Mouse (Mus musculus): Measurements from ENCODE around the gene Tmem72.

Gene Tmem72

DNA sequence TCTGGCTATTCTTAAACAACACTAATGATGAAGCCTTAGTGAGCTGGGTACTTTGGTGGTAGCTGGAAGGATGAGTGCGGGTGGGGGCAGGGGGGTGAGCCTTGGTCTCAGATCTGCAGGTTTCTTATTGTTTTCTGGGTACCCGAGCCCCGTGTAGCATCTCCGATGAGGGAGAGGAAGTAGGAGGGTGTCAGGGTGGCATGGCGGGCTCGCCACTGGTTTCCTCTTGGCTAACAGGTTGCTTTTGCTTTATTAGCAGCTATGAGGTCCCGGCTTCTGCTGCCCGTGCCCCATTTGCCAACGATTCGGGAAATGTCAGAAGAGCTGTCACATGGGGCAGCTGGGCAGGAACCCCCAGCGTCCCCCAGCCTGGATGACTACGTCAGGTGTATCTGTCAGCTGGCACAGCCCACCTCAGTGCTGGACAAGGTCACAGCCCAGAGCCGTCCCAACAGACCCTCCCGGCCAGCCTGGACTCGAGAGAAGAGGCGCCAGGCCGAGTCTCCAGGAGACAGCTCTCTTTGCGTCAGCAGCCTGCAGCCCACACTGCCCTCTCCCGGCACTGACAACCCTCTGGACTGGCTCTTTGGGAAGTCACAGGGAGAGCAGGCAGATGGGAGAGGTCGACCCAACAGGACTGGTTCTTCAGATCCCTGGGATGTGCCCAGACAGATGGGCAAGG, 65.1 kb downstream of the Tmem72 start:
- no peak for DNase-seq (ENCODE audit: low read depth, low spot score)

DNA sequence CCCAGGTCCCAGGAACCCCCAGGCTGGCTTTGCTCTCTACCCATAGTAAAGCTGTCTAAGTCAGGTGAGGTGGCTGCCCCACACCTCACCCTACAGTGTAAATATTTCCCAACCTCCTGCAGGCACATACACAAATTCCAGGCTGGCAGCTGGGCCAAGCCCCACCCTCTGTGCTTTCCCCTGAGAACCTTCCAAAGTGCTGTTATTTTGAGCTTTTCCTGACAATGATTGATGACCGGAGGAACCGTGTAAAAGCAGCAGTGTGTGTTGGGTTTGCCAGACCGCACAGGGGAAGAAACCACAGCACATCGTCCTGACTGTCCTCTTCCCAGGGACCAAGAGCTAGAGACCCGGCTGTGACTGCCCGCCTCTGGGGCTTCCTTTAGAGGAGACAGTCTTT, 66.3 kb downstream of the Tmem72 start, which contains the start of gene Depp1:
Depp1 (plus strand) TSS at position 204 of the 400 bp plus-strand sequence.
- DNase-seq (ENCODE audit: low read depth, low spot score): no peak

DNA sequence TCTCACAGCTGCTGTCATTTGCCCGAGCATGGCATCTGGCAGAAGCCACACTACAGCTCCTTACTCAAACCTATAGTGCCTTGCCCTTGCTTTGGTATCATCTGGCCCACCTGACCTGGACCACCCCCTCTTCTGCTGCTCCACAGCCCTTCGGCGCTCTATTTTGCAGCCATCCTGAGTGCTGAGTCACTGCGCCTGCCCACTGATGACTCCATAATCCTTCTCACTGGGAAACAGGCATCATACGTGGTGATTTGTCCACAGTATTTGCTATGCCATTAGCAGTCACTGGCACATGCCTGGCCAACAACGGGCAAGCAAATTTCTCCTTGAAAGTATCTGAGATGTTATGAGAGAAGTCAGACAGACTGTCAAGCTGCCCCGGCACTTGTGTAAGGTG, 66.9 kb downstream of the Tmem72 start:
- DNase-seq (ENCODE audit: low read depth, low spot score): no peak

DNA sequence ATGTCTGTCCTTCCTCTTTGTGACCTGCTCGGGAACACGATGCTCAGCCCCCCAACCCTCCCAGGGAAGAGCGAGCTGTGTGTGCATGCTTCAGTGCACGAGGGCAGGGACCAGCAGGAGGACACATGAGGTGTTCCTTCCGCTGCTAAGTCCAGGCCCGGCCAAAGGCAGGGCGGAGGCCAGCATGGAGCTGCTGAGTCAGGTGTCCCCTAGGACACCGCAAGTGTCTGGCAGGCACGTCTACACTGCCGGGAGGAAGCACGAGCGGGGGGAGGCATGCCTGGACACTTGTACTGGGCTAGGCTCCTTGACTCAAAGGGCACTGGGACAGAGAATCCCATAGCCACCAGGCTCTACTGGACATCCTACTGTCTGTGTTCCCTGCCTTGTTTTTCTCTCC, 69.0 kb downstream of the Tmem72 start:
- DNase-seq (ENCODE audit: low read depth, low spot score): no peak

DNA sequence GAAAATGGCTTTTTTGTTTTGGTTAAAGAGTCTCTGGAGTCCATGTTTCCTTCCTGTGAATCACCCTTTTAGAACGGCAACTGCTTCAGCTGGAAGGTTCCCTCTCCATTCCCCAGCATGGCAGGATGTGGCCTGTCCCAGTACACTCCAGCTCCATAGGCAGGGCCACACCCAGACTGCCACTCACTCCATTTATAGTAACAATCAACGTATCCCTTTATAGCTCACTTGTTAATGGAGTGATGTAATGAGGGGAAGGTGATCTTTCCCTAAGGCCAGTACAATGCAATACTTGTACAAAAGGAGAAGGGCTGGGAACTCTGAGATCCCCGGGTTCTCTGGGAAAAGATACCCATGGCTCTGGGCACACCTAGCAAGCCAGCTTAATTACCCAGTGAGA, 72.4 kb downstream of the Tmem72 start:
- DNase-seq (ENCODE audit: low read depth, low spot score): no peak

DNA sequence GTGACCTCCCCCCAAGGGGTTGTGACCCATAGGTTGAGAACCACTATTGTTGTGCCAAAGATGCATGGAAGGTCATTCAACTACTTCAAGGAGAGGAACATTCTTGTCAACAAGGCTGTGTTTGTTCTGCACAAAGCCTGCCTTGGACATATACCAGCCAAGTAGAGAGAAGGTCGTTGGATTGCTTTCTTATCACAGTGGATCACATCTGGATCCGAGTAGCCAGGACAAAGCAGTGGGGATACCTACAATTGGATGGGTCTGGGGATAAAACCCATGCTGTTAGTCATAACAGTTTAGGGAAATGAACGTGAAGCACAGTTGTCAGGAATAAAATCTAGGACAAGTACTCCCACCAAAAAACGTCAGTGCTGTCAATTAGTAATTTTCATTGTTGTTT, 72.8 kb downstream of the Tmem72 start:
- DNase-seq (ENCODE audit: low read depth, low spot score): no peak

DNA sequence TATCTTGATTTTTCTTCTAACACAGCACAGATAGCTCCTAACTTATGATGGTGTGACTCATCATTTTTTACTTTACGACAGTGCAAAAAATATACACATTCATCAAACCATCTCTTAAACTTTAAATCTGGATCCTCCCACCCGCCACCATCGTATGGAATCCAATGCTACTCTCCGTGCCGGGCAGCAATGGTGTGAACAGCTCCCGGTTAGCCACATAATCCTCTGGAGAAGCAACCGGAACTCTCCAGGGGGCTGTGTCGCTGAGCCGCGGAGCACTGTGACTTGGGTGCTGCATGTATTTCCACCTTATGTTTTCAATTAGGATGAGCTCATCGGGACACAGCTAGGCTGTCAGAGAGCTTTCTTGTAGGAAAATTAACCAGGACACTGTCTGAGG, 73.8 kb downstream of the Tmem72 start:
- no peak for DNase-seq (ENCODE audit: low read depth, low spot score)

DNA sequence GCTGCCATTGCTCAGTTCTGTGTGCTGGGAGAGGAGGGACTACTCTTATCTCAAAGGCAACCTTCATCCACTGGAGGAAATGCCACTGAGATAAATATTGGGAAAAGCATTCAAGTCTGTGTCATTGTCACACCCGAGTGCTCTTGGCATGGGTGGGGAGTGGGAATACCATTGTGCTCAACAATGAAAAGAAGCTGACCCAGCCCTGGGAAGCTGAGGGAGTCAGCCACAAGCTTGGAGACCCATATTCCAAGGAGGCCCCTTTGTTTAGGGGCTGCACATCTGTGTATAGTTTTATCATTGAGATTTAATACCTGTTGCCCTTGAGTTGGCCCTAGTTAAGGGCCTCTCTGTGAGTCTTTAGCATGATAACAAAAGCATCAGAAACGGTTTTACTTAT, 77.0 kb downstream of the Tmem72 start:
- DNase-seq (ENCODE audit: low read depth, low spot score): peak; percentile 72

DNA sequence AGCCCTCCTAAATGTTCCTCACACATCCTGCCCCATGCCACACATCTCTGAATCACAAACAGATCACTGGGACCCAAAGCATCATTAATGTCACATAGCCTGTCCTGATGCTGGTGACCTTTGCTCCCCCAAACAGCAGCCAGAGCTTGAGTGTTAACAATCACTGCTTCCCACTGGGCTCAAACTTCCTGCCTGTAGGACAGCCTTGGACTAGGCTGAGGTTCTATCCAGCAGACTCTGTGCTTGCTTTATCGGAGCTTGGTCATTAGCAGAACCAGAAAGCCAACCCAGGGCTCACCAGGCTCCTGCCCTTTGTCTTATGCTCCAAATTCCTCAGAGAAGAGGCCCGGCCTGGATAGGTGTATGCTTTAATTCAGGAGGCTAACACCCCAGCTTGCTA, 77.8 kb downstream of the Tmem72 start:
- no peak for DNase-seq (ENCODE audit: low read depth, low spot score)

DNA sequence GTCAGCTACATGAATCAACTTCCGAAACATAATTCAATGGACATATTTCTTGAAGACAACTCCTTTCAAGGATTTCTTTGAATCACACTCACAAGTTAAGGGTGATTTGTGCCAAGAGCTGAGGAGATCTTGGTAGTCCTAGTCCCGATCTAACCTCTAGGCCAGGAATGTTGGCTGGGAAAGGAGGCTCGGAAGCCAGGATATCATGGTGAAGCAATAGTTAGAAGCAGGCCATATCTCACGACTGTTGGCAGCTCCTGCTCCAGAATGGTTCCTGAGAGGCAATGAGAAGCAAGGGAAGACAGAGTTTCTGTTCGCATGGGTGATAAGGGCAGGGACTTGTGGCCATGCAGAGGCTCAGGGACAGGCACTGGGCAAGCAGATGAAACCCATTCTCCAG, 79.2 kb downstream of the Tmem72 start:
- no peak for DNase-seq (ENCODE audit: low read depth, low spot score)

DNA sequence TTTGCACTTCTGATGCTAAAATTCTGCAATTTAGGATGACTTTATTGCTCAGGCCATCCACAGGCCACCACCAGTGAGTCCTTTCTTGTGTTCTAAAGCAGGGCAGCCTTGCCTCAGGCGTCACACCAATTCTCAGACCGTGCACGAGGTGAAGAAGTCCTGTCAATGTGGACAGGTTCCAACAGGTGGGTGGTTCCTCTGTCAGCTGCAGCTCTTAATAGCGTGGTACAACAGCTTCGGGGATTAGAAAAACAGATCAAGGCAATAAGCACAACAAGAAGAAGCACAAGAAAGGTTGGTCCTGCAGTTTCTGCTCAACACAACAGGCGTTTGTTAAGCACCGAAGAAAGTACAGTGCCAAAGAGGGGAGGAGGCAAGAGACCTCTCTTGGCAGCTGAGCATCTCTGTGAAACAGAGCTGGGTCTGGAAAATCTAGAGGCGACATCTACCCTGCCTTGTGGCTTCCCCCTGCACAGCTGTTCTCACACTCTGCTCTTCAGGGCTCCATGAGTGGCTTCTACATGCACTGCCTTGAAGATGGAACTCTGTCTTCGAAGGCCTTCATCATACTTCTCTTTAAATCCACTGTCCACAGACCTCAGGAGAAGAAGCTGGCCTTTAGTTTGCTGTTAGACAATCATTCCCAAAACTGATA, 80.0 kb downstream of the Tmem72 start:
- DNase-seq (ENCODE audit: low read depth, low spot score): no peak

DNA sequence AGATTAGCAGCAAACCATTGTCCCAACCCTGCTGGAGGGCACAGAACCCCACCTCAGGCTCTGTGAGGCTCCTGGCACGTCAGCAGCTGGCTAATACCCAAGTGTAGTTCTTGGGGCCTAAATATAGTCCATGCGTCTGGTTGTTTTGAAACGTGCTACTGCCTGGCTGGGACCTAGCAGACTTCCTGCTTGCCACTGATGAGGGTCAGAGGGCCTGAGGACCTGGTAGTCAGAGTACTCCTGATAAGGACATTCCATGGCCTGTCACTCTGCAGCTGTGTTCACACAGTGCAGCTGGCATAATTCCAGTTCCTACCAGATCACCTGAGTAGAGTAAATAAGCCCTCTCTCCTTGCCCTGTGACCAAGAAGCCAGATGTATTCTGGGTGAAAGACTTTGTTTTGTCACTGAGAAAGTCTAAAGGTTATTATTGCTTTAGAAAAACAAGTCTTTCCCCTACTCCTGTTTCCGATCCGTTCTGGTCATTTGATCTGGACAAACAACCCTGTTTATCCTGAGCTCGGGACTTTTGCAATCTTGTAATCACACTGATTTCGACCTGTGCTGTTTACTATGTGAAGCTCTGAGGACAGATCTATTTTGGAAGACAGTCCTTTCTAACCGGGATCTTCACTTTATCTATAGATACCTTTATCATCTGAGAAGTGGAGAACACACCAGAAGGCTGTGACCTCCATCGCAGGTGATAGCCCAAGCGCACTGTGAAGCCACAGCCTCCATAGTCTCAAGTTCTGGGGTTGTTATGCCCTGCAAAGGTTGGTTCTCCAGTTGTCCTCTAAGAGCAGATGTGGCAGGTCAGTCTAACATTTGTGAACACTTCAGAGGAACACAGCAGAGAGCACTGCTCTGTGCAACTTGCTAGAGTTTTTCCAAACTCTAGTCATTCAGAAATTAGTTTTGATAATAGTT, 81.2 kb downstream of the Tmem72 start:
- no peak for DNase-seq (ENCODE audit: low read depth, low spot score)

DNA sequence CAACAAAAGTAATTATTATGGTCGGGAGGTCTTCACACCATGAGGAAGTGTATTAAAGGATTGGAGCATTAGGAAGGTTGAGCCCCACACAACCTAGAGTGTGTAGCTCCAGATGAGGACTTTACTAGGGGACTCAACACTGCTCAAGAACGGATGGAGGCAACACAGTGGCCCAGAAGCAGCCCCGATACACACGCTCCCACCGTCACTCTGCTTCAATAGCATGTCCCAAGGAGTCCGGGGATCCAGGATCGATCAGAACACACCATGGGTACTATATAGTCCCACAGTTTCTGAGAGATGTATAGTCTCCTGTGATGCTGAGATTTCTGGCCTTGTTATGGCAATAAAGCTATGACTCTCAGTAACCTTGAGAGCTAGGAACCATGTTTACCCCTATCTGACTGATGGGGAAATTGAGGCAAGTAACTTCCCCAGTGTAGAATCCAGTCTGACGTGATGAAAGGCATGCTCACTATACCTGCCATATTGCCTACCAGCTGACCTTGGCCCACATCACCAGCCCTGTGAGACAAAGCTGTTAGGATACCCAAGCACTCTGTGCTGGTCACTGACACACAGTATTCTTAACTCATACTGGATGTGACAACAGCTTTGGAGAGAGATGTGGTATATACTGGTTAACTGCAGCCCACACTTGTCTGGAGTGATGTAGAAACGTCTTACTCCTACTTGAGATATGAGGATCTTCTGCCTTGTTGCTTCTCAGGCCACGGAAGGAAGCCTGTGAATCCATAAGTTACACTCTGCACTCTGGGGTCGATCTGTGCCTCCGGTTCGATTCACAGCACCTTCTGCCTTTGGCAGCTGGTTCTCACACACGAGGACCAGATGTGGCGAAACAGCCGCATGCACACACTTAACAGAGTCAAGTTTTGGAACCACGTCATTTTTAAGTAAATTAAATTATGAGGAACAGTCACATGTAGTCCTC, 82.7 kb downstream of the Tmem72 start:
- DNase-seq (ENCODE audit: low read depth, low spot score): no peak

DNA sequence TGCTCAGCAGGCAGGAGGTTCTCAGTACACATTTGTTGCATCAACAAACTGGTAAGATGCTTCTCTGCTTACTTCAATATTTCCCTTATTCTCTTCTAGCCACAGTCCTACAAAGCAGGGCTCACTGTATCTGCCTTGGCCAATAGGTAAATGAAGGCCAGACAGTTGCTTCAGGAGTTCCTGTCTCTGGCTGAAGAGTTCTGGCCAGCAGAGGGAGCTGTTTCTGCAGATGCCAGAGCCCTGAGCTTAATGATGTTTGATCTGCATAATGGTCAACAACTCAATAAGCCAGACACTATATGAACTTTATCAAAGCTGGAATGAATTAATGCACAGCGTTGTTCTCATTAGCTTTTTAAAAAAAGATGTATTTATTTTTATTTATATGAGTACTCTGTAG, 84.6 kb downstream of the Tmem72 start:
- DNase-seq (ENCODE audit: low read depth, low spot score): peak; percentile 78

DNA sequence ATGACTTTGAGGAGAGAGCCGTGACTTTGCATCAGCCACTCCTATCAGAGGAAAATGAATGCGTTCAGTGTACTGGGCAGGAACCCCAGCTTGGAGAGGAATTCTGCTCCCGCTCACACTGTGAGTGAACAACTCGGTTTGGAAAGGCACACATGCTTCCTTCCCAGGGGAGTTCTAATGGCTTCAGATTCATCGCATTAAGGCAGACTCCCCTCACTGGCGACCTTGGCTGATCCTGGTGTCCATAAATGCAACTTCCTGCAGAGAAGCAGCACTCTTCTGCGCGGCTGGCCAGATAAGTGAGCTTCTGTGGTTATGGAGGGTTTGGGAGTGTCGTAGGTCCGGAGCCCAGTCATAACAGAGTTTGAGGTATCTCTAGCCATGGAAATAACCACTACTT, 86.9 kb downstream of the Tmem72 start:
- no peak for DNase-seq (ENCODE audit: low read depth, low spot score)

Measured in R1 (cell line).